Mouse (Mus musculus) spleen, adult 2 months (tissue): ENCODE data around the gene Dcaf15. TPM values are rescaled to one million over a fixed set of nuclear protein-coding genes. Genes with fewer than 3 reads are reported as not detected.

Experiments
- DNase-seq, 2 experiments: peaks; one replicate each; pipeline versions ENCODE4 v3.0.0 to v3.0.0-alpha.2; 2012 to 2021; ENCODE audit warnings: low spot score in 2 of 2, low read depth in 1 of 2
- H3K27ac ChIP-seq: fragments of 200-500 bp; 2 replicates; pipeline ENCODE4 v1.5.1; 2012; ENCODE audit warnings: low read length, inconsistent platforms; ENCODE audit not compliant: insufficient read depth
- H3K27me3 ChIP-seq: fragments of 200-500 bp; 2 replicates; pipeline ENCODE4 v1.6.1; 2012; ENCODE audit warnings: mild to moderate bottlenecking, moderate library complexity, low read length, inconsistent platforms; ENCODE audit not compliant: control insufficient read depth, insufficient read depth
- H3K36me3 ChIP-seq: fragments of 200-500 bp; 2 replicates; pipeline ENCODE4 v1.6.1; 2012; ENCODE audit warnings: mild to moderate bottlenecking, low read length, inconsistent platforms; ENCODE audit not compliant: control insufficient read depth, insufficient read depth
- H3K4me1 ChIP-seq: fragments of 200-500 bp; 2 replicates; pipeline ENCODE4 v1.6.1; 2011; ENCODE audit warnings: inconsistent platforms; ENCODE audit not compliant: control insufficient read depth, insufficient read depth, insufficient read length
- H3K4me3 ChIP-seq: fragments of 200-500 bp; 2 replicates; pipeline ENCODE4 v1.5.1; 2011; ENCODE audit warnings: mild to moderate bottlenecking, inconsistent platforms; ENCODE audit not compliant: insufficient read depth, insufficient read length; ENCODE audit errors: extremely low read depth
- CTCF ChIP-seq: fragments of 200-500 bp; IDR thresholded peaks from 2 replicates; pipeline ENCODE4 v1.5.1; 2011; ENCODE audit warnings: mild to moderate bottlenecking, inconsistent platforms; ENCODE audit not compliant: insufficient read depth, insufficient read length, insufficient replicate concordance; ENCODE audit errors: extremely low read depth
- POLR2A ChIP-seq: fragments of 200-500 bp; IDR thresholded peaks from 2 replicates; pipeline ENCODE4 v1.6.1; 2011; ENCODE audit warnings: low read depth, low read length, inconsistent platforms
- WGBS: fragments of 180-500 bp; shearing (Covaris S2); methylation state at CpG from one replicate; pipeline ENCODE4 v1.1.7; 2018; 5-methylcytosine and 5-hydroxymethylcytosine counted together
- polyA plus RNA-seq: library from polyadenylated mRNA; depleted of rRNA; stranded (reverse); fragments of >200 nt; gene quantifications from 2 replicates; pipeline ENCODE4 v1.2.3, GENCODE M21; 2012

Dcaf15 gene
- polyA plus RNA-seq, 1 experiment = 64.1 TPM

GRCm38 (mm10) chr8:84084341-84085115 lies 20.0 kb downstream of the Dcaf15 start:
- H3K27ac ChIP-seq = no peak overlapping the region
- no peaks in the 10 kb centered on the region for H3K4me1 ChIP-seq
- H3K36me3 ChIP-seq = peaks cover 31% of the 10 kb centered on the region
- no peak overlapping the region for H3K4me3 ChIP-seq
- TF ChIP-seq CTCF (no peak), POLR2A (no peak)
- no peaks in the 10 kb centered on the region for H3K27me3 ChIP-seq
- WGBS = 95% methylated on average over 42 of the region's 42 CpGs
- no peak for DNase-seq

- no peaks in the 10 kb centered on the region for H3K4me1 ChIP-seq
- 88% methylated on average over 8 of the region's 8 CpGs for WGBS
- H3K27ac ChIP-seq = no peak overlapping the region
- no peak for DNase-seq
- no peak overlapping the region for H3K4me3 ChIP-seq
- peaks cover 31% of the 10 kb centered on the region for H3K36me3 ChIP-seq
- no peaks in the 10 kb centered on the region for H3K27me3 ChIP-seq
- TF ChIP-seq POLR2A (no peak), CTCF (no peak)
These were observed 20.7 kb downstream of the Dcaf15 start for GRCm38 (mm10) chr8:84083829-84084241.

GRCm38 (mm10) chr8:84079206-84079605 lies 25.4 kb downstream of the Dcaf15 start:
- no peak overlapping the region for H3K27ac ChIP-seq
- 87% methylated on average over 5 of the region's 5 CpGs for WGBS
- H3K36me3 ChIP-seq = peaks cover 27% of the 10 kb centered on the region
- TF ChIP-seq CTCF = no peak
- TF ChIP-seq POLR2A = no peak
- DNase-seq = no peak
- H3K4me3 ChIP-seq = no peak overlapping the region
- no peaks in the 10 kb centered on the region for H3K27me3 ChIP-seq
- H3K4me1 ChIP-seq = no peaks in the 10 kb centered on the region

- Histone ChIP-seq H3K36me3 (peaks cover 16% of the 10 kb centered on the region), H3K27me3 (no peaks in the 10 kb centered on the region), H3K4me1 (peaks cover 10% of the 10 kb centered on the region; the same call in 1 of the 2 replicates), H3K4me3 (no peak overlapping the region), H3K27ac (no peak overlapping the region)
- no peak for DNase-seq
- TF ChIP-seq POLR2A = no peak
- no peak for TF ChIP-seq CTCF
- WGBS = 95% methylated on average over 3 of the region's 3 CpGs
These were observed 27.7 kb downstream of the Dcaf15 start for GRCm38 (mm10) chr8:84076849-84077248.

- TF ChIP-seq POLR2A (no peak), CTCF (no peak)
- H3K27ac ChIP-seq = no peak overlapping the region
- H3K27me3 ChIP-seq = no peaks in the 10 kb centered on the region
- peaks cover 10% of the 10 kb centered on the region; the same call in 1 of the 2 replicates for H3K4me1 ChIP-seq
- H3K36me3 ChIP-seq = peaks cover 16% of the 10 kb centered on the region
- 72% methylated on average over 1 of the region's 1 CpGs for WGBS
- DNase-seq = no peak
- no peak overlapping the region for H3K4me3 ChIP-seq
These were observed 28.2 kb downstream of the Dcaf15 start for GRCm38 (mm10) chr8:84076412-84076811.

- WGBS = 72% methylated on average over 10 of the region's 10 CpGs
- H3K4me1 ChIP-seq = peaks cover 12% of the 10 kb centered on the region; the same call in 1 of the 2 replicates
- no peaks in the 10 kb centered on the region for H3K27me3 ChIP-seq
- H3K27ac ChIP-seq = peak overlapping the region; percentile 46
- DNase-seq = peak in 1 of 2 experiments; percentile 32
- H3K4me3 ChIP-seq = peak overlapping the region; percentile 16; the same call in 1 of the 2 replicates
- H3K36me3 ChIP-seq = 0 out of 2 replicates have a peak, but pooled peaks cover 2% of the 10 kb centered on the region
- TF ChIP-seq CTCF (no peak), POLR2A (no peak)
These were observed 31.2 kb downstream of the Dcaf15 start for GRCm38 (mm10) chr8:84073230-84073976.
